ENCODE assay signal across 9 mouse cellular contexts in genomic region chr6:89584634-89585409, GRCm38 (mm10). TPM values are rescaled to one million over a fixed set of nuclear protein-coding genes. Genes with fewer than 3 reads are reported as not detected.
DNase-seq lines count a peak whose midpoint lies in the region; ATAC-seq lines count a peak whose summit lies in the region.
"Had no signal": no experiment of that assay in that cellular context is flagged by ENCODE, and none has a peak within 500 bp of the region (broad histone marks: within the 10 kb centered on the region; RNA-seq: fewer than 3 reads in every experiment).

No protein-coding gene starts in this region.

- no peaks in the 10 kb centered on the region for H3K36me3 ChIP-seq in hindbrain, embryonic 16.5 days (ENCODE audit: control insufficient read depth, insufficient read depth, low read length)
- no peaks in the 10 kb centered on the region for H3K36me3 ChIP-seq in midbrain, embryonic 12.5 days
- no peaks in the 10 kb centered on the region for H3K36me3 ChIP-seq in intestine, embryonic 15.5 days
- H3K36me3 ChIP-seq: liver, embryonic 15.5 days had no signal

- 23% methylated on average over 5 of the region's 5 CpGs for WGBS in hindbrain, embryonic 16.5 days
- WGBS in midbrain, embryonic 12.5 days = 11% methylated on average over 5 of the region's 5 CpGs
- 42% methylated on average over 5 of the region's 5 CpGs for WGBS in intestine, embryonic 15.5 days

- H3K4me1 ChIP-seq in hindbrain, embryonic 16.5 days (ENCODE audit: control insufficient read depth, insufficient read depth, low read depth, low read length) = peaks cover 12% of the 10 kb centered on the region
- peaks cover 19% of the 10 kb centered on the region for H3K4me1 ChIP-seq in midbrain, embryonic 12.5 days
- H3K4me1 ChIP-seq in intestine, embryonic 15.5 days (replicated peaks) = no peaks in the 10 kb centered on the region; the same call in 1 of the 2 replicates
- H3K4me1 ChIP-seq: liver, embryonic 15.5 days had no signal

- no peak overlapping the region for H3K4me2 ChIP-seq in hindbrain, embryonic 16.5 days (ENCODE audit: low read length)
- H3K4me2 ChIP-seq in midbrain, embryonic 12.5 days (replicated peaks) = no peak overlapping the region
- H3K4me2 ChIP-seq in intestine, embryonic 15.5 days (replicated peaks) = no peak overlapping the region
- H3K4me2 ChIP-seq: liver, embryonic 15.5 days had no signal

- no peak overlapping the region for H3K4me3 ChIP-seq in hindbrain, embryonic 16.5 days (ENCODE audit: low read length)
- H3K4me3 ChIP-seq in midbrain, embryonic 12.5 days = no peak overlapping the region
- H3K4me3 ChIP-seq in intestine, embryonic 15.5 days (replicated peaks) = no peak overlapping the region
- H3K4me3 ChIP-seq: liver, embryonic 15.5 days had no signal

- H3K27ac ChIP-seq in hindbrain, embryonic 16.5 days (ENCODE audit: low read depth, low read length) = no peak overlapping the region; the same call in 1 of the 2 replicates
- H3K27ac ChIP-seq in midbrain, embryonic 12.5 days (replicated peaks) = peak overlapping the region; percentile 7; the same call in 1 of the 2 replicates
- no peak overlapping the region for H3K27ac ChIP-seq in intestine, embryonic 15.5 days
- H3K27ac ChIP-seq: liver, embryonic 15.5 days had no signal

- peak; percentile 65; the same call in 1 of the 2 replicates for ATAC-seq in hindbrain, embryonic 16.5 days
- peak; percentile 83; the same call in 1 of the 2 replicates for ATAC-seq in midbrain, embryonic 12.5 days (ENCODE audit: low FRiP score, low read depth)
- ATAC-seq in intestine, embryonic 15.5 days = no peak

- no peaks in the 10 kb centered on the region for H3K27me3 ChIP-seq in hindbrain, embryonic 16.5 days (replicated peaks; ENCODE audit: control insufficient read depth, insufficient read depth, low read length)
- no peaks in the 10 kb centered on the region for H3K27me3 ChIP-seq in midbrain, embryonic 12.5 days
- no peaks in the 10 kb centered on the region for H3K27me3 ChIP-seq in intestine, embryonic 15.5 days (replicated peaks)
- H3K27me3 ChIP-seq: liver, embryonic 15.5 days had no signal

- no peaks in the 10 kb centered on the region for H3K9me3 ChIP-seq in hindbrain, embryonic 16.5 days (ENCODE audit: control insufficient read depth, low read length)
- no peaks in the 10 kb centered on the region for H3K9me3 ChIP-seq in midbrain, embryonic 12.5 days
- no peaks in the 10 kb centered on the region for H3K9me3 ChIP-seq in intestine, embryonic 15.5 days
- H3K9me3 ChIP-seq: liver, embryonic 15.5 days had no signal

- peak; percentile 49 for DNase-seq in adrenal gland, postnatal 14 days
- no peak for DNase-seq in adrenal gland, adult 18-20 months (ENCODE audit: low spot score in 2 of 2)
- peak; percentile 8 for DNase-seq in embryo, embryonic 9.5 days (ENCODE audit: extremely low spot score)
- no peak for DNase-seq in cerebellum, adult 8-10 months
- no peak for DNase-seq in thymus, postnatal 4 days

- no peak overlapping the region for H3K9ac ChIP-seq in hindbrain, embryonic 16.5 days (ENCODE audit: low read depth, low read length)
- H3K9ac ChIP-seq in midbrain, embryonic 12.5 days (replicated peaks) = 0 out of 2 replicates have a peak overlapping the region, but pooled peaks have one; percentile 2
- H3K9ac ChIP-seq in intestine, embryonic 15.5 days = no peak overlapping the region
- H3K9ac ChIP-seq: liver, embryonic 15.5 days had no signal

RNA-seq across cellular contexts. Expression of gene Chchd6, which starts 10.6 kb away (rescaled TPM):
- 25.8 and 28.5 TPM in 2 replicates for total RNA-seq in adrenal gland, postnatal 14 days (2021)
- 10 to 100 TPM; 30.3 to 51.6 TPM for total RNA-seq in adrenal gland, adult 18-20 months (2021)
- 185 and 201 TPM in 2 replicates for polyA plus RNA-seq in hindbrain, embryonic 16.5 days (2015; fragmentation: Nextera tagmentation; extraction: Ambion mirVana)
- 92.9 and 97.0 TPM in 2 replicates for polyA plus RNA-seq in midbrain, embryonic 12.5 days (2016; fragmentation: Nextera tagmentation; extraction: Ambion mirVana)
- polyA plus RNA-seq in intestine, embryonic 15.5 days (2015; fragmentation: Nextera tagmentation; extraction: Ambion mirVana) = 40.6 and 44.1 TPM in 2 replicates

RNA-seq across cellular contexts. Expression of gene Txnrd3, which starts 59.0 kb away (rescaled TPM):
- 11.1 and 12.7 TPM in 2 replicates for total RNA-seq in adrenal gland, postnatal 14 days (2021)
- total RNA-seq in adrenal gland, adult 18-20 months (2021) = 10 to 100 TPM; 10.2 to 10.7 TPM
- 12.9 and 15.0 TPM in 2 replicates for polyA plus RNA-seq in hindbrain, embryonic 16.5 days (2015; fragmentation: Nextera tagmentation; extraction: Ambion mirVana)
- polyA plus RNA-seq in midbrain, embryonic 12.5 days (2016; fragmentation: Nextera tagmentation; extraction: Ambion mirVana) = 14.1 and 14.3 TPM in 2 replicates
- polyA plus RNA-seq in intestine, embryonic 15.5 days (2015; fragmentation: Nextera tagmentation; extraction: Ambion mirVana) = 8.5 and 8.8 TPM in 2 replicates

Comparison
In these comparisons a context has a peak if more than half of its experiments do, and no peak if none do; other contexts are left out.
1. DNase-seq: peak in adrenal gland, postnatal 14 days (single experiment) and embryo, embryonic 9.5 days (single experiment); none in adrenal gland, adult 18-20 months (0 of 2), cerebellum, adult 8-10 months (single experiment) and thymus, postnatal 4 days (single experiment).